Mouse (Mus musculus): ENCODE measurements around the gene Dnajb8. TPM values are rescaled to one million over a fixed set of nuclear protein-coding genes. Genes with fewer than 3 reads are reported as not detected.

The Dnajb8 gene
- polyA plus RNA-seq, 1 experiment from 2014 or later, result not detected

DNA sequence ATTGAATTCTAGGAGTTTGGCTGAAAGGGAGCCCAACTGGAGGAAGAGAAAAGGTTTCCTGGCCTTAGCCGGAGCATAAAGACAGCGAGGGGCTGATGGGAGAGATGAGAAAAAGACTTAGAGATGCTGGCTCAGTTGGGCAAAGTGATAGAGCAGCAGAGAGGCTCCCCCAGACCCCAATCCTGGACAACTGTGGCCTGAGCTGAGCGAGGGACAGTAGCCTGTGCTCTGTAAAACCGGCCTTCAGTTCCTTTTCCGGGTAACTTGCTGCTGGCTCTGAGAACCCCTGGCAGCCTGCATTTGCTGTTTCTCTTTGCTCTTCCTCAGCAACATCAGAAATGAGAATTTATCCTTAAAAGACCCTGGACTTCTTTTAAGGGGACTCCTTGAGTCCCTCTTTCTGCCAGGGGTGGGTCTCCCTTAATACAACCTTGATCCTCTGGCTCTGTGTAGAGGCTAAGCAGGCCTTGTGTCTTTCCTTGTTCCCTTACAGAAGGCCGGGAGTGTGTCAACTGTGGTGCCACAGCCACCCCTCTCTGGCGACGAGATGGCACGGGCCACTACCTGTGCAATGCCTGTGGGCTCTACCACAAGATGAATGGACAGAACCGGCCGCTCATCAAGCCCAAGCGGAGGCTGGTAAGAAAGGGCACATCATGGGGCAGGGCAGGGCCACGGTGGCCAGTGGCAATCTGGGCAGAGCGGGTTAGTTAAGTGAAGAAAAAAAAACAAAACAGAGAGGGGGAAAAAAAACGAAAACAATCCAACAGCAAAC, 20.0 kb upstream of the Dnajb8 start:
- no peak for ATAC-seq
- Histone ChIP-seq H3K36me3 (peaks cover 5% of the 10 kb centered on the region; the same call in 1 of the 2 replicates), H3K4me2 (peak overlapping the region; percentile 68), H3K27ac (peak overlapping the region; percentile 72), H3K9me3 (replicated peaks) (no peaks in the 10 kb centered on the region), H3K4me3 (peak overlapping the region; percentile 35; the same call in 1 of the 2 replicates), H3K27me3 (replicated peaks) (peaks cover 85% of the 10 kb centered on the region), H3K4me1 (peaks cover 83% of the 10 kb centered on the region), H3K9ac (0 out of 2 replicates have a peak overlapping the region, but pooled peaks have one; percentile 39)
- 24% methylated on average over 15 of the region's 15 CpGs for WGBS (ENCODE audit: insufficient replicate concordance)

DNA sequence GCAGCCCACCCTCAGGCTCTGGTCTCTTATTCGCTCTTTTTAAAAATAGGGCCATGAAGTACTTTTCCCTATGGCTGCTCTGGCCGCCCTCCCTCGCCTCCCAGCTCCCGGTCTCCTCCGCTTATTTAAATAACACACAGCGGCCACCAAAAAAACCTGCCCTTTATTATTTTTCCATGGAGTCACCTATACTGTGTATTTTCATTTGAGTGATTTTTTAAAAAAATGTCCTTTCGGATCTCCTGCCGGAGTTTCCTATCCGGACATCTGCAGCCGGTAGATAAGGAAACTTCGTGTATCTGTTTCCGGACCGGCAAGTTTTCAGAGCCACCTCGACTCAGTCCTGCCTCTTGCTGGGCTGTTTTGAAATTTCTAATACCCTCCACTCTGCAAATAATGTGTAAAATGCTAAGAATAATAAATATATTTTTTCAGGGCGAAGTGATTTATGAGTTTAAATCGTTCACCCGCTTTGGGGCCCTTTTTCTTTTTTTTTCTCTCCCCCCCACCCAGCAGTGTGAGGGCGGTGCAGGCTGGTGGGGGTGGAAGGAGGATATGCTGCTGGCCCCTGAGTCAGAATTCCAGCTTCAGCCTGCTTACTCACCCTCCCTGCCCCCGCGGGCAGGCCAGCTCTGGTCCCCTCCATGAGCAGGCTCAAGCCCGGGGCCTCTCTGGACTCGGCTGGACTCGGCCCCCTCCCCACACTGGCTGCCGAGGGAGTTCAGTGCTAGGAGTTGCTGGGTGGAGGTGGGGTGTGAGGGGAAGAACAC, 19.0 kb upstream of the Dnajb8 start:
- peak overlapping the region; percentile 41; the same call in 1 of the 2 replicates for H3K9ac ChIP-seq
- 2% methylated on average over 22 of the region's 24 CpGs for WGBS (ENCODE audit: insufficient replicate concordance)
- peak overlapping the region; percentile 68 for H3K4me2 ChIP-seq
- peaks cover 74% of the 10 kb centered on the region for H3K4me1 ChIP-seq
- peak; percentile 55; the same call in 1 of the 2 replicates for ATAC-seq
- H3K4me3 ChIP-seq, result peak overlapping the region; percentile 35
- peaks cover 5% of the 10 kb centered on the region; the same call in 1 of the 2 replicates for H3K36me3 ChIP-seq
- peak overlapping the region; percentile 82 for H3K27ac ChIP-seq
- peaks cover 75% of the 10 kb centered on the region for H3K27me3 ChIP-seq (replicated peaks)
- no peaks in the 10 kb centered on the region for H3K9me3 ChIP-seq (replicated peaks)

DNA sequence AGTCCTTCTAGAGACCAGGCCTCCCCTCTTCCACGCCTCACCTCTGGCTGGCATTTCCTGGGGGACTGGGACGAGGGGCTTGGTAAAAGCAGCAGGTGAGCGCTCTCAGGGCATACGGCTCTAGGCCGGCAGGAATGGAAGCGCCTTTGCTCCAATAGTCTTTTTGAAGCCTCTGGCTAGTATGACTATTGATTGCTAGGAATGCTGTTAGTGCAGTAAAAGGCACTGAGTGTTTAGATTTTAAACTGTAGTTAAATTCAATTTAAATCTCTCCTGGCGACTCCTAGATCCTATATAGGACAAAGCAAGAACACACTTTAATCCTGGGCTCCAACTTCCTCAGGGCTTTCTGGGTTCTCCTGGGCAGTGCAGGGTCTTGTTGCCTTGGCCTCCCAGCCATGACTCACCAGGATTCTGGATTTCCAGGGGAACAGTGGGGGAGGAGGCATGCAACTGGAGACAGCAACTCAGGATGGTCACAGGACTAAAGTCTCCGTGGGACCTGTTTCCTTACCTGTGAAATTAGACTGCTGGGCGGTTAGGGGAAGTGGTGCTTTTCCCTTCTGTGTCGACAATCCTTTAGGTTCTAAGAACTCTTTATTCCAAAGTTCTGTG, 18.2 kb upstream of the Dnajb8 start:
- Histone ChIP-seq H3K27ac (peak overlapping the region; percentile 82), H3K9ac (0 out of 2 replicates have a peak overlapping the region, but pooled peaks have one; percentile 41), H3K9me3 (replicated peaks) (no peaks in the 10 kb centered on the region), H3K4me3 (peak overlapping the region; percentile 35; the same call in 1 of the 2 replicates), H3K27me3 (replicated peaks) (peaks cover 67% of the 10 kb centered on the region), H3K36me3 (peaks cover 5% of the 10 kb centered on the region; the same call in 1 of the 2 replicates), H3K4me1 (peaks cover 66% of the 10 kb centered on the region), H3K4me2 (peak overlapping the region; percentile 68)
- WGBS (ENCODE audit: insufficient replicate concordance), result 37% methylated on average over 10 of the region's 10 CpGs
- no peak for ATAC-seq

DNA sequence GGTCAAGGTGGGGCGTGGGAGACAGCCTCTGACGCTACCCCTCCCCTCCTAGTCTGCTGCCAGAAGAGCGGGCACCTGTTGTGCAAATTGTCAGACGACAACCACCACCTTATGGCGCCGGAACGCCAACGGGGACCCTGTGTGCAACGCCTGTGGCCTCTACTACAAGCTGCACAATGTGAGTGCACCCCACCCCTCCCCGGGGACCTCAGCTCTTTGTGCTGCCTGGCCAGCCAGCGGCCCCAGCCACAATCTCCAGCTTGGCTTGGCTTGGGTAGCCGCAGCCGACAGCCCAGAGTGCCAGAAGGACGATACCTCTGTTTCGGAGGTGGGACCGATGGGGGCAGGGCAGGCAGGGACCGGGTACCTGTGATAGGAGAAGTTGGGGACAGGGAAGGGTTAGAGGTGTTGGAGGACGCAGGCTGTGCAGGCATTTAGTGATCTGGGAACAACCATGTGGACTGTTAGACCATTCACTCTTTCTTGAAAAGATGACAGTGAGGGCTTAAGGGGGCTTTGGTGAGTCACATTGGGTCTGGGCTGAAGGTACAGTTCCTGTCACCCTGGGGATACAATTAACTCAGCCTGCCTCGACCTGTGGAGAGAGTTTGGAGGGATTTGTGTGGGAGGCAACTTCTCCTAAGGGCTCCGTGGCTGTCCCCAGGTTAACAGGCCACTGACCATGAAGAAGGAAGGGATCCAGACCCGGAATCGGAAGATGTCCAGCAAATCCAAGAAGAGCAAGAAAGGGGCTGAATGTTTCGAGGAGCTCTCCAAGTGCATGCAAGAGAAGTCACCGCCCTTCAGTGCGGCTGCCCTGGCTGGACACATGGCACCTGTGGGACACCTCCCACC, 17.3 kb upstream of the Dnajb8 start:
- no peak for ATAC-seq
- Histone ChIP-seq H3K4me2 (no peak overlapping the region), H3K36me3 (peaks cover 5% of the 10 kb centered on the region; the same call in 1 of the 2 replicates), H3K9me3 (replicated peaks) (no peaks in the 10 kb centered on the region), H3K9ac (no peak overlapping the region), H3K4me1 (peaks cover 58% of the 10 kb centered on the region), H3K4me3 (no peak overlapping the region), H3K27me3 (replicated peaks) (peaks cover 63% of the 10 kb centered on the region), H3K27ac (no peak overlapping the region)
- WGBS (ENCODE audit: insufficient replicate concordance), result 60% methylated on average over 25 of the region's 25 CpGs

DNA sequence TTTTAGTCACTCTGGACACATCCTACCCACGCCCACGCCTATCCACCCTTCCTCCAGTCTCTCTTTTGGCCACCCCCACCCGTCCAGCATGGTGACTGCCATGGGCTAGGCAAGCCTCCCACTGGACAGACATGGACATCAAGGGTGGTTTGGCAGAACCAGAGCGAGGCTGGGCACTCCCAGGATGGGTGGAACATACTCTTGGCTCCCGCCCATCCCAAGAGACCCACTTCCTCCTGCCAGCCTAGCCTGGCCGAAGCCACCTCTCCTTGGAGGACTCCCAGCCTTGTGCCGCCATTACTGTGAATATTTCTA, 16.7 kb upstream of the Dnajb8 start:
- no peak for ATAC-seq
- H3K9ac ChIP-seq, result no peak overlapping the region
- peaks cover 5% of the 10 kb centered on the region; the same call in 1 of the 2 replicates for H3K36me3 ChIP-seq
- H3K27me3 ChIP-seq (replicated peaks), result peaks cover 57% of the 10 kb centered on the region
- H3K9me3 ChIP-seq (replicated peaks), result no peaks in the 10 kb centered on the region
- peaks cover 52% of the 10 kb centered on the region for H3K4me1 ChIP-seq
- H3K27ac ChIP-seq, result no peak overlapping the region
- H3K4me2 ChIP-seq, result no peak overlapping the region
- WGBS (ENCODE audit: insufficient replicate concordance), result 54% methylated on average over 7 of the region's 7 CpGs
- no peak overlapping the region for H3K4me3 ChIP-seq

DNA sequence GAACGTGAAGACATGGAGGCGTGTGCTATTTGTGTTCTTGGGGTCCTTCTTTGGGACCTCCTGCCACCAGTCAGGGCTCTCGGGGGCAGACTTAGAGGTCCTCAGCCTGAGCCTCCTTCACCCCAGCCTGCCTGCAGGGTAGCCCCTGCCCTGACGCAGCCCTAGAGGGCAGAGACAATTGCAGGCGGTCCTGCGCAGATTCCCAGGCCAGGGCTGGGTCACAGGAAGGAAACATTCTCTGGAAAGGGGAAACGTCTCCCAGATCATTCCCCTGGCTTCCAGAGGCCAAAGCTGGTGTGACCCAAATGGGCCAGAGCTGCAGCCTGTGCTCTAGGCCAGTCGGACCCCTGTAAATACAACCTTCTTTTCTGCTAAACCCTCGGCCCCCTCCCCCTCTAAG, 16.1 kb upstream of the Dnajb8 start:
- no peak overlapping the region for H3K4me2 ChIP-seq
- no peaks in the 10 kb centered on the region for H3K9me3 ChIP-seq (replicated peaks)
- H3K4me3 ChIP-seq, result no peak overlapping the region
- no peak overlapping the region for H3K27ac ChIP-seq
- peaks cover 48% of the 10 kb centered on the region for H3K4me1 ChIP-seq
- 52% methylated on average over 9 of the region's 9 CpGs for WGBS (ENCODE audit: insufficient replicate concordance)
- peaks cover 51% of the 10 kb centered on the region for H3K27me3 ChIP-seq (replicated peaks)
- peaks cover 5% of the 10 kb centered on the region; the same call in 1 of the 2 replicates for H3K36me3 ChIP-seq
- no peak for ATAC-seq
- no peak overlapping the region for H3K9ac ChIP-seq

DNA sequence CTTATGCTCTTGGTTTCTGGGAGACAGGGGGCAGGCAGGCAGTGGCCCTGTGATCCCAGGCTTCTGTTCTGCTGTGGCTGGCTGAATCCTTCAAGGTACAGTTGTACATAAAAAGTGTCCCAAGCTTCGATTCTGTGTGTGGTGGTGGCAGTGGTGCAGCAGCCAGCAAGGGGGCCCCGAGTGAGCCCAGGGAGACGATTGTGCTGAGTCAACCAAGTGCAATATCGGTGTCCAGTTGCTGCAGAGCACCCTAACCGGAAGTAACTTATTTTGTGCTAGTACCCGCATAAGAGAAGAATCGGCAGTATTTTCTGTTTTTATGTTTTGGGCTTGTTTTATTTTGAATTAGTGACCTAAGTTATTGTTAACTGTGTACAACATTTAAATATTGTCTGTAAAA, 15.5 kb upstream of the Dnajb8 start:
- Histone ChIP-seq H3K9ac (no peak overlapping the region), H3K27ac (no peak overlapping the region), H3K27me3 (replicated peaks) (peaks cover 45% of the 10 kb centered on the region), H3K4me2 (no peak overlapping the region), H3K36me3 (peaks cover 5% of the 10 kb centered on the region; the same call in 1 of the 2 replicates), H3K9me3 (replicated peaks) (no peaks in the 10 kb centered on the region), H3K4me3 (no peak overlapping the region), H3K4me1 (peaks cover 48% of the 10 kb centered on the region)
- WGBS (ENCODE audit: insufficient replicate concordance), result 24% methylated on average over 7 of the region's 7 CpGs
- no peak for ATAC-seq

DNA sequence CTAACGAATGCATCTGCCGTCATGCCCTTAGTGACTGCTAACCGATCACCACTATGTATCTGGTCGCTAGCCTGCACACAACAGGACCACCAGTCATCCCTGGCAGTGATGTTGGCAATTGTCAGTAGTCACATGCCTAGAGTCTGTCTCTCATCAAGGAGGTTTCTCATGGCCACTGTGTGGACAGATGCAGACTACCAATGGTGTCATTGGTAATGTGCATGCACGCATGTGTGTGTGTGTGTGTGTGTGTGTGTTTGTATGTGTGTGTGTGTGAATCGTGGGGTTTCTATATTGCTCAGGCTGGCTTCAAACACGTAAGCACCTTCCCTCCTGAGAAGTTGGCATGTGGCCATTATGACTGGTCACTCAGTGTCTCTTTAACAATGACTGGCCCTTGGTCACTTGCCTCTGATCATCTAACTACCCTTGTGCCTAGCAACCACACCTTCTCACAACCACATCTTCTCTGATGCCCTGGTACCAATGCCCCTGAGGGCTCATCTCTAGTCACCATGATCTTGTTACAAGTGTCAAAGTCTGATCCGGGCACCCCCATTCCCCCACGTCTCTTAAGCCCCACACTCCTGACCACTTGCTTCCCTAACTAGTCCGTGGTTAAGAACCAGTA, 14.6 kb upstream of the Dnajb8 start:
- no peak overlapping the region for H3K4me2 ChIP-seq
- H3K36me3 ChIP-seq, result peaks cover 5% of the 10 kb centered on the region; the same call in 1 of the 2 replicates
- H3K27me3 ChIP-seq (replicated peaks), result peaks cover 35% of the 10 kb centered on the region
- no peaks in the 10 kb centered on the region for H3K9me3 ChIP-seq (replicated peaks)
- WGBS (ENCODE audit: insufficient replicate concordance), result 67% methylated on average over 10 of the region's 10 CpGs
- no peak overlapping the region for H3K9ac ChIP-seq
- H3K27ac ChIP-seq, result no peak overlapping the region
- H3K4me3 ChIP-seq, result no peak overlapping the region
- peaks cover 41% of the 10 kb centered on the region for H3K4me1 ChIP-seq
- no peak for ATAC-seq

DNA sequence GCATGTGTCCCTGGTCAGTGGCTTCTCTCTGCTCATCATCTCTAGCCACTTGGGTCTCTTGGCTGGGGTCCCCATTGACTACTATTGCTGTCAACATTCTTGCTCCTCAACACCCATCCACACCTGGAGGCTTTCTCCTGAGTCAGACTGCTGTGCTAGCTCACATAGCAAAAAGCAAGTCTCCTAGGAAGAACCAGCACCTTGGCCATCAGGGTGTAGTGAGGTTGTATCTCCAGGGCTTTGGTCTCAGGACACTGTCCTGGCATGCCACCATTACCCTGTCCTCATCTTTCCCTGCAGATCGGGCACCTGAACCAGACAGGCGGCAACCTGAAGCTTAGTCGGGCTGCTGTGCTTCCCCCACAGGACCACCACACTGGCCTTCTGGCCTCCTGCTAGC, 13.7 kb upstream of the Dnajb8 start:
- Histone ChIP-seq H3K4me1 (peaks cover 33% of the 10 kb centered on the region), H3K27ac (no peak overlapping the region), H3K9ac (no peak overlapping the region), H3K36me3 (peaks cover 5% of the 10 kb centered on the region; the same call in 1 of the 2 replicates), H3K27me3 (replicated peaks) (peaks cover 27% of the 10 kb centered on the region), H3K4me2 (no peak overlapping the region), H3K4me3 (no peak overlapping the region), H3K9me3 (replicated peaks) (no peaks in the 10 kb centered on the region)
- no peak for ATAC-seq
- 80% methylated on average over 3 of the region's 3 CpGs for WGBS (ENCODE audit: insufficient replicate concordance)

DNA sequence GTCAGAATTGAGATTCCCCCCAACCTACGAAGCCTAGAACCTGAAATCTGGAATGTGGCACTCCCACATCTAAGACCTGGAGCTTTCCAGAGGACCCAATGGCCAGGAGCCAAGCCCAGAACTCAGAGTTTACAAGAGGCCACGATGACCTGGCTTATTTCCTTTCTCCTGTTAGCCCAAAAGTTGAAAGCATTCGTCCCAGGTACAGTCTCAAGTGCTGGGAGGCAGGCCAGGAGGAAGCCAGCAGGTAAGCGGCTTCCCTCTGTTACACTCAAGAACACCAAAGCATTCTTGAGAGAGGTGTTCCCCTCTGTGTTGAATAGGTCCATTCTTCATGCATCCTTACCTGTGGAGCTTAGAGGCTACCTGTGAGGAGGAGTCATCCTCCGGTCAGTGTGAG, 12.6 kb upstream of the Dnajb8 start:
- Histone ChIP-seq H3K4me1 (peaks cover 22% of the 10 kb centered on the region), H3K9me3 (replicated peaks) (no peaks in the 10 kb centered on the region), H3K4me2 (no peak overlapping the region), H3K27ac (no peak overlapping the region), H3K27me3 (replicated peaks) (peaks cover 16% of the 10 kb centered on the region), H3K36me3 (peaks cover 5% of the 10 kb centered on the region; the same call in 1 of the 2 replicates), H3K4me3 (no peak overlapping the region), H3K9ac (no peak overlapping the region)
- 72% methylated on average over 5 of the region's 5 CpGs for WGBS (ENCODE audit: insufficient replicate concordance)
- no peak for ATAC-seq

DNA sequence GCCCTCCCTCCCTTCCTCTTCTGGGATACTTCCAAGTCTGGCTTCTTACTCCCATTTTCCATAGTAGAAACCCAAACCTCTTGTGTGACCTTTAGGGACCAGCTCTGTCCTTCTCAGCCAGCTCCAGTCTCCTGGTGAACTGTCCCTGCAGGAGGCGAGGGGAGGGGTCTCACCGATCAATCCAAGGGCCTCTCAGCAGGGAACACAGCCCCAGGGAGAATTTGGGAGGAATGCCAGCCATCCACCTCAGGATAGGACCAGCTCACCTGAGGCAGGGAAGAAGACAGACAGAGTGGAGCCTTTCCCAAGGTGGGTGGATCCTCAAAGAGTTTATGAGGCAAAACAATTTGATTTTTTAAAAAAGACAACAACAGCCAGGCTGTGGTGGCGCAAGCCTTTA, 11.9 kb upstream of the Dnajb8 start:
- no peak for ATAC-seq
- peaks cover 4% of the 10 kb centered on the region; the same call in 1 of the 2 replicates for H3K36me3 ChIP-seq
- no peak overlapping the region for H3K4me3 ChIP-seq
- 73% methylated on average over 3 of the region's 3 CpGs for WGBS (ENCODE audit: insufficient replicate concordance)
- H3K4me2 ChIP-seq, result no peak overlapping the region
- no peak overlapping the region for H3K27ac ChIP-seq
- H3K4me1 ChIP-seq, result peaks cover 19% of the 10 kb centered on the region
- H3K27me3 ChIP-seq (replicated peaks), result peaks cover 9% of the 10 kb centered on the region
- H3K9me3 ChIP-seq (replicated peaks), result no peaks in the 10 kb centered on the region
- H3K9ac ChIP-seq, result no peak overlapping the region

Measured in liver, embryonic 12.5 days (tissue).